Mouse (Mus musculus): ENCODE data around the gene Arhgef10l. TPM values are rescaled to one million over a fixed set of nuclear protein-coding genes. Genes with fewer than 3 reads are reported as not detected.

Arhgef10l gene
- polyA plus RNA-seq, 2 experiments = 2.4 to 2.5 TPM

DNA sequence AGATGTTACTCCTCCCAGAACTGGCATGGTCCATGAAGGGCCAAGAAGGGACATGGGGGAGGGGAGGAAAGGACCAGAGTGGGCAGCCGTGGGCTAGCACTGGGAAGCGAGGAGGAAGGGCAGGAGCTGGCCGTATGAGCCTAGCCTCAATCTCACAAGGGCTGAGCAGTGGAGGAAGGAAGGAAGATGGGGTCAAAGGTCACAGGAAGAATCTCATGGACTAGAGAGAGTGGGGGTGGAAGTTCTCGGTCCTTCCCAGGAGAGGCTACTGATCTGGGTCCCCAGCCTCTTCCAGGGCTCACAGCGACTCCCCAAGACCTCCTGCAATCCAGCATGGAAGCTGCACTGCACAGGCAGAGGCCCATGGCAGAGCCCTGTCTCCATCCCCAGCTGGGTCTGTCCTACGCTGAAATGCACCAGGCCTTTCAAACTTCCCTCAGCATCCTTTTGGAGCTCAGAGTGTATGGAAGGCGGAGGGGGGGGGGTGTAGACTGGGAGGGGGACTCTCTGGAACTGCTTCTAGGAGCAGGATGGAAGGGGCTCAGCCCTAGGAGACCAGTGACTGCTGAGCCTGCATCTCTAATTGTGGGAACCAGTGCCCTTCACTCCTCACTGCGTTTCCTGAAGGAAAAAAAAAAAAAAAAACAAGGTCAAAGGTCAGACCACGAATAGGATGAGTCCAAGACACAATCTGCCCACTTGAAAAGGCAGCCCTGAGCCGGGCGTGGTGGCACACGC lies 7.9 kb upstream of the Arhgef10l start:
- Histone ChIP-seq H3K9me3 (ENCODE audit: control insufficient read depth, low read length) (no peaks in the 10 kb centered on the region), H3K36me3 (replicated peaks; ENCODE audit: control insufficient read depth, insufficient read depth, low read depth) (no peaks in the 10 kb centered on the region), H3K4me2 (ENCODE audit: low read depth) (no peak overlapping the region), H3K4me1 (replicated peaks; ENCODE audit: control insufficient read depth in 2 of 2, insufficient read depth in 2 of 2, low read length in 1 of 2) (no peaks in the 10 kb centered on the region), H3K27me3 (ENCODE audit: control insufficient read depth, insufficient read depth, low read length) (no peaks in the 10 kb centered on the region), H3K9ac (replicated peaks) (no peak overlapping the region), H3K27ac (no peak overlapping the region), H3K4me3 (ENCODE audit: insufficient read depth in 1 of 2, low read depth in 2 of 2, low read length in 2 of 2) (no peak overlapping the region)
- ATAC-seq (ENCODE audit: insufficient read depth) = peak; percentile 46; the same call in 1 of the 2 replicates
- 44% methylated on average over 12 of the region's 12 CpGs for WGBS (ENCODE audit: insufficient replicate concordance)
- no peak for DNase-seq (ENCODE audit: low read depth in 3 of 3, low spot score in 3 of 3)
- TF ChIP-seq CTCF (IDR thresholded peaks at IDR 0.05; ENCODE audit: low read depth) = no peak
- no peak for TF ChIP-seq EP300 (IDR thresholded peaks at IDR 0.05; ENCODE audit: low read depth)

DNA sequence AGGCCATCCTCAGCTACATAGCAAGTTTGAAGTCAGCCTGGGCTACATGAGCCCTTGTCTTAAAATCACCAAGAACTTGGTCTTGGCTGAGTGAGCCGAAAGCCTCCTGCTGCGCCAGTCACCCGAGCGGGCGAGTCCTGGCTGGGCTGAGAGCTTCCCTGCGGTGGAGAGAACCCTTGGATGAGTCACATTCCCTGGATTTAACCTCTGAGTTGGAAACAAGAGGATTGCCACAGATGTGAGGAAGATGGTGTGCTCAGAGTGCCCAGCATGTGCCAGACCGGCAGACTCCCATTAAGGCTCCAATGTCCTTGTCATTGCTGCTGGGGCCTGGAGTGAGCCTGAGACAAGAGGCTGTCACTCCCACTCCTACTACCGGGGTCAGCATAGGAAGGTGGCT lies 2.0 kb upstream of the Arhgef10l start:
- no peaks in the 10 kb centered on the region for H3K36me3 ChIP-seq (replicated peaks; ENCODE audit: control insufficient read depth, insufficient read depth, low read depth)
- WGBS (ENCODE audit: insufficient replicate concordance) = 79% methylated on average over 8 of the region's 8 CpGs
- H3K9ac ChIP-seq (replicated peaks) = no peak overlapping the region
- no peaks in the 10 kb centered on the region for H3K27me3 ChIP-seq (ENCODE audit: control insufficient read depth, insufficient read depth, low read length)
- H3K4me3 ChIP-seq (ENCODE audit: insufficient read depth in 1 of 2, low read depth in 2 of 2, low read length in 2 of 2) = no peak overlapping the region
- no peak overlapping the region for H3K27ac ChIP-seq
- DNase-seq (ENCODE audit: low read depth in 3 of 3, low spot score in 3 of 3) (no peak), ATAC-seq (ENCODE audit: insufficient read depth) (no peak)
- H3K4me2 ChIP-seq (ENCODE audit: low read depth) = no peak overlapping the region
- TF ChIP-seq CTCF (IDR thresholded peaks at IDR 0.05; ENCODE audit: low read depth) (no peak), EP300 (IDR thresholded peaks at IDR 0.05; ENCODE audit: low read depth) (no peak)
- no peaks in the 10 kb centered on the region for H3K4me1 ChIP-seq (replicated peaks; ENCODE audit: control insufficient read depth in 2 of 2, insufficient read depth in 2 of 2, low read length in 1 of 2)
- H3K9me3 ChIP-seq (ENCODE audit: control insufficient read depth, low read length) = no peaks in the 10 kb centered on the region

DNA sequence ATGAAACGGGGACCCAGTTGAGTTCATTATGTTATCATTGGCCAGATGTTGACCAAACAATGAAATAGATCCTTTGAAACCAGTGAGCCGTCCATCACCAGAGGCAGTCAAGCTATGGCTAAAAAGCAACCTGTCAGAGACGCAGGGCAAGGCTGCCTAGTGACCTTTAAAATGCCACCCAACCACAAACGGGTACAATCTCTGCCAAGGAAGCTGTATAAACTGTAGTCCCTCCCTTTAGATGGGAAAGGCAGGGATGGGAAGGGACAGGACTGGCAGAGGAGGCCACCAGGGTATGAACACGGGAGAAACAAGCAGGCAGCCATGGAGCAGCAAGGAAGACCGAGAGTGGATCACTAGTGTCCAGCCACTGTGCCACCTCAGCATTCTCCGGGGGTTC lies 759 bp downstream of the Arhgef10l start:
- H3K4me3 ChIP-seq (ENCODE audit: insufficient read depth in 1 of 2, low read depth in 2 of 2, low read length in 2 of 2) = no peak overlapping the region

DNA sequence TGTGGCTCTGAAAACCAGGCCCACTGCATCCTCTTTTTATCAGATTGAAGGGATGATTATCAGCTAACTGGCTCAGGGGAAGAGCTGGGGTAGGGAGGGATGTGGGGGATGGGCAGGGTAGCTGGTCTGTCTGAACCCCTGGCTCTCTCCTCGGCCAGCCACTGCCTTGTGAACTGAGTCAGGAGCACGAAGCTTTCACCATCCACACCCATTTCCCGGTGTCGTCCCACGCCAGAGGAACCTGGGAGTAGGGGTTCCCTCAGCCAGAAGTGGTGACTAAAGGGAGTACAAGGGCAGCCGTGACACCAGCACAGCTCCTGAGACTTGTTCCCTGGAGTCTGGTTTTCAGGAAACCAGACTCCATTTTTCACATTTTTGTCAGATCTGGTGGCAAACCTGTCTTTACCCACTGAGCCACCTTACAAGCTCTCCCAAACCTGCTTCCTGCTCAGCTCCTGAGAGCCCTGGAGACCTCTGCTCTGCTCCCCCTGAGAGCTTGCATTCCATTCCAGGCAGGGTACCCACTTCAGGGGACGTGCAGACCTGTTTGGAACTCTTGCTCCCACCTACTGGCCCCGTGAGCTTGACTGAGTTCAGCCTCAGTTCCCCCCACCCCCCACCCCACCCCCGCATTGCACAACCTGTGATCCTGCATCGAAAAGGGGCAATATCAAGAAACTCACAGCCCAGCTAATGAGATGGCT lies 2.8 kb downstream of the Arhgef10l start:
- no peak overlapping the region for H3K27ac ChIP-seq
- DNase-seq (ENCODE audit: low read depth in 3 of 3, low spot score in 3 of 3) = no peak
- ATAC-seq (ENCODE audit: insufficient read depth) = no peak
- H3K27me3 ChIP-seq (ENCODE audit: control insufficient read depth, insufficient read depth, low read length) = no peaks in the 10 kb centered on the region
- H3K4me2 ChIP-seq (ENCODE audit: low read depth) = no peak overlapping the region
- WGBS (ENCODE audit: insufficient replicate concordance) = 23% methylated on average over 10 of the region's 10 CpGs
- no peak for TF ChIP-seq EP300 (IDR thresholded peaks at IDR 0.05; ENCODE audit: low read depth)
- TF ChIP-seq CTCF (IDR thresholded peaks at IDR 0.05; ENCODE audit: low read depth) = no peak
- no peaks in the 10 kb centered on the region for H3K36me3 ChIP-seq (replicated peaks; ENCODE audit: control insufficient read depth, insufficient read depth, low read depth)
- H3K4me1 ChIP-seq (replicated peaks; ENCODE audit: control insufficient read depth in 2 of 2, insufficient read depth in 2 of 2, low read length in 1 of 2) = no peaks in the 10 kb centered on the region; a peak in 1 of 4 replicates
- H3K9ac ChIP-seq (replicated peaks) = no peak overlapping the region
- no peaks in the 10 kb centered on the region for H3K9me3 ChIP-seq (ENCODE audit: control insufficient read depth, low read length)
- H3K4me3 ChIP-seq (ENCODE audit: insufficient read depth in 1 of 2, low read depth in 2 of 2, low read length in 2 of 2) = no peak overlapping the region

More for the DNA sequence above, 759 bp downstream of the Arhgef10l start:
- Histone ChIP-seq H3K4me1 (replicated peaks; ENCODE audit: control insufficient read depth in 2 of 2, insufficient read depth in 2 of 2, low read length in 1 of 2) (no peaks in the 10 kb centered on the region; a peak in 1 of 4 replicates), H3K36me3 (replicated peaks; ENCODE audit: control insufficient read depth, insufficient read depth, low read depth) (no peaks in the 10 kb centered on the region), H3K27me3 (ENCODE audit: control insufficient read depth, insufficient read depth, low read length) (no peaks in the 10 kb centered on the region), H3K9me3 (ENCODE audit: control insufficient read depth, low read length) (no peaks in the 10 kb centered on the region), H3K4me2 (ENCODE audit: low read depth) (no peak overlapping the region), H3K9ac (replicated peaks) (no peak overlapping the region), H3K27ac (no peak overlapping the region)
- TF ChIP-seq CTCF (IDR thresholded peaks at IDR 0.05; ENCODE audit: low read depth) (no peak), EP300 (IDR thresholded peaks at IDR 0.05; ENCODE audit: low read depth) (no peak)
- DNase-seq (ENCODE audit: low read depth in 3 of 3, low spot score in 3 of 3) = no peak
- no peak for ATAC-seq (ENCODE audit: insufficient read depth)
- 59% methylated on average over 7 of the region's 7 CpGs for WGBS (ENCODE audit: insufficient replicate concordance)

DNA sequence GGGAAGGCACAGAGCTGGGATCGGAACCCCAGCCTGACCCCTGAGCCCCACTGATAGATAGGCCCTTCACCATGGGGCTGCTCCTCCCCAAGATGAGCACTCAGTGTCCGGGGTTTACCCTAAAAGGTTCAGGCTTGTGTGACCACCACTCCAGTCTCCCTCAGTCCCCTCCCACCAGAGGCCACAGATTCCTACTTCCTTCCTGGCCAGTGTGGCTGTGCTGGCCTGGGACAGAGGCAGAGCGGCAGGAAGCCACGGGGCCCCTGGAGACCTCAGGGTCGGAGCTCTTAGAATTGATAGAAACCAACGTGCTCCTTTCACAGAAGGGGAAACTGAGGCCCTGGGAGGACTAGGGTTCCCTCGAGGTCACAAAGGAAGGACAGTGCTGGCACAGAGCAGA lies 3.4 kb downstream of the Arhgef10l start:
- DNase-seq (ENCODE audit: low read depth in 3 of 3, low spot score in 3 of 3) (no peak), ATAC-seq (ENCODE audit: insufficient read depth) (no peak)
- Histone ChIP-seq H3K27ac (no peak overlapping the region), H3K4me3 (ENCODE audit: insufficient read depth in 1 of 2, low read depth in 2 of 2, low read length in 2 of 2) (no peak overlapping the region), H3K4me2 (ENCODE audit: low read depth) (no peak overlapping the region), H3K27me3 (ENCODE audit: control insufficient read depth, insufficient read depth, low read length) (no peaks in the 10 kb centered on the region), H3K9ac (replicated peaks) (no peak overlapping the region), H3K36me3 (replicated peaks; ENCODE audit: control insufficient read depth, insufficient read depth, low read depth) (no peaks in the 10 kb centered on the region), H3K4me1 (replicated peaks; ENCODE audit: control insufficient read depth in 2 of 2, insufficient read depth in 2 of 2, low read length in 1 of 2) (no peaks in the 10 kb centered on the region; a peak in 1 of 4 replicates), H3K9me3 (ENCODE audit: control insufficient read depth, low read length) (no peaks in the 10 kb centered on the region)
- TF ChIP-seq CTCF (IDR thresholded peaks at IDR 0.05; ENCODE audit: low read depth) (no peak), EP300 (IDR thresholded peaks at IDR 0.05; ENCODE audit: low read depth) (no peak)
- WGBS (ENCODE audit: insufficient replicate concordance) = 9% methylated on average over 7 of the region's 7 CpGs

Measured in liver, embryonic 14.5 days (tissue).